Mouse (Mus musculus): ENCODE results near the gene Cyp21a1. TPM values are rescaled to one million over a fixed set of nuclear protein-coding genes. Genes with fewer than 3 reads are reported as not detected.
"Not testable (repeated sequence)": the region's sequence is repeated elsewhere in the genome, so short reads cannot be mapped to it uniquely, and the experiment has no call there.

Cyp21a1 gene
- polyA plus RNA-seq (2014; fragmentation: Nextera tagmentation; extraction: Ambion mirVana): not detected in 2 replicates

DNA sequence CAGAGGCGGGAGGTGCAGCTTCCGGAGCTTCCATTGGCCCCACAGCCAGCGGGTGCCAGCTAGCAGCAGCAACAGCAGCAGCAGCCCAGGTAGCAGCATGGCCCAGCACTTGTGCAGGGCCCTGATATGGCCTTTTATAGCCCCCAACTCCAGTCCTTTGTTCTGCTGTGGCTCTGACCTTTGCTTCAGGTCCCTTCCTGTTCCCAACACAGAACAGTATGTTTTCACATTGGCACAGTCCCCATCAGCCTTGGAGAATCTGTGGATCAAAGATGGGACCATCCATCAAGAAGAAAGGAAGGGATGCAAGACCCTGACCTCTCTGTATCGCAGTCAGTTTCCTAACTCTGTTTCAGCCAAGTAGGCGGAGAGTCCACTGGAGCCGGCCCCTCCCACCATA is at the start of gene Cyp21a1:
Gene Cyp21a1 (minus strand): TSS at position 261 of the 400 bp plus-strand sequence.
- H3K9me3 ChIP-seq (ENCODE audit: control insufficient read depth, low read length); H3K9ac ChIP-seq; H3K4me1 ChIP-seq (replicated peaks; ENCODE audit: control insufficient read depth, insufficient read depth, low read length); H3K36me3 ChIP-seq (replicated peaks; ENCODE audit: control insufficient read depth, insufficient read depth); H3K27me3 ChIP-seq (ENCODE audit: control insufficient read depth, insufficient read depth, low read length); H3K27ac ChIP-seq; H3K4me2 ChIP-seq (replicated peaks); ATAC-seq (ENCODE audit: low FRiP score); DNase-seq (ENCODE audit: low spot score); H3K4me3 ChIP-seq (replicated peaks; ENCODE audit: low read length): not testable (repeated sequence)
- whole genome bisulfite sequencing: 98% methylated on average over 4 of the region's 6 CpGs

DNA sequence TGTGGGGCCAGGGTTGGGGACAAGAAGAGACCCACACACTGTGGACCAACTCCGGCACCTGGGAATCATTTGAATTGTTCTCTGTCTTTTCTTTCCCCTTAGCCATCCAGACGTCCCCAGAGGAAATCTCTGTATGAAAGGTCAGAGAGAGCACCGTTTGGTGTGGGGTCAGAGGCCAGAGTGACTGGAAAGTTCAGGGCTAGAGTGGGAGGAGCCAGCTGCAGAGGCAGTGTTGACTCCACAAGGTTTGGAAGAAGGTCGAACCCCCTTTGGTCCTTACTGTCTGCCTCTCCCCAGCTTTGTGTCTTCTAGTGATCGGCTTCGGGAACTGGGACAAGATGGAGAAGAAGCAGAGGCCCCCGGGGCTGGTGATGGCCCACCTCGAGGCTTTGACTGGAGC is 49.1 kb upstream of the Cyp21a1 start:
- WGBS: 78% methylated on average over 8 of the region's 8 CpGs
- ATAC-seq (ENCODE audit: low FRiP score): no peak

DNA sequence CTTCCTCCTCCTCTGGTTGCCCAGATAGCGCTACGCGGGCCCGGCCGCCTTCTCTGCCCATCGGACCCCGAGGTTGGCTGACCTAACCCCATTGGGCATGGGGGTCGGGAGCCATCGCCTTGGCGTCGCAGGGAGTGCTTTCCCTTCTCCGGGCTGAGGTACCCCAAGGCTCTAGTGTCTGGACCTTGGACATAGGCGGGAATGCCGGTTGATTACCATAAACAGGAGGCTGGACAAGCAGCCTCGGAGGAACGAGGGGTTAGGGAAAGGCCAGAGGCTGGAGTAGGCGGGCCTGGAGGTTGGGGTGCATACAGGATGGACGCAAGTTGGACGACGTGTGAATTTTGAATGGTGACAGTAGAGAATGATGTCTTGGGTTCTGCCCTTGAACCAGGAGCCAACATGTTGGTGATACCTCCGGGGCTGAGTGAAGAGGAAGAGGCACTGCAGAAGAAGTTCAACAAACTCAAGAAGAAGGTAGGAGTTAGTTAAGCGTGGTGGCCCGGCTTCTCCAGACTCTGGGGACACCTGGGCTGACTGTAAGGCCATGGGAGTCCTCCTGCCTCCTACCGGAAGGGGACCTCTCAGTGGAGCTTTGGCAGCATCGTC is 46.3 kb upstream of the Cyp21a1 start:
- Histone ChIP-seq H3K4me3 (replicated peaks; ENCODE audit: low read length) (peak overlapping the region; percentile 58), H3K9me3 (ENCODE audit: control insufficient read depth, low read length) (no peaks in the 10 kb centered on the region), H3K4me2 (replicated peaks) (peak overlapping the region; percentile 93), H3K4me1 (replicated peaks; ENCODE audit: control insufficient read depth, insufficient read depth, low read length) (peaks cover 20% of the 10 kb centered on the region), H3K9ac (peak overlapping the region; percentile 77), H3K36me3 (replicated peaks; ENCODE audit: control insufficient read depth, insufficient read depth) (peaks cover 62% of the 10 kb centered on the region), H3K27me3 (ENCODE audit: control insufficient read depth, insufficient read depth, low read length) (no peaks in the 10 kb centered on the region), H3K27ac (no peak overlapping the region)
- DNase-seq (ENCODE audit: low spot score): no peak
- peak; percentile 0; the same call in 1 of the 2 replicates for ATAC-seq (ENCODE audit: low FRiP score)
- whole genome bisulfite sequencing: 4% methylated on average over 25 of the region's 25 CpGs

More for the DNA sequence above, 49.1 kb upstream of the Cyp21a1 start:
- H3K4me3 ChIP-seq (replicated peaks; ENCODE audit: low read length): no peak overlapping the region
- H3K36me3 ChIP-seq (replicated peaks; ENCODE audit: control insufficient read depth, insufficient read depth): peaks cover 59% of the 10 kb centered on the region
- H3K9ac ChIP-seq: no peak overlapping the region
- no peak for DNase-seq (ENCODE audit: low spot score)
- no peak overlapping the region for H3K4me2 ChIP-seq (replicated peaks)
- H3K27me3 ChIP-seq (ENCODE audit: control insufficient read depth, insufficient read depth, low read length): no peaks in the 10 kb centered on the region
- peaks cover 20% of the 10 kb centered on the region for H3K4me1 ChIP-seq (replicated peaks; ENCODE audit: control insufficient read depth, insufficient read depth, low read length)
- no peak overlapping the region for H3K27ac ChIP-seq
- H3K9me3 ChIP-seq (ENCODE audit: control insufficient read depth, low read length): no peaks in the 10 kb centered on the region

DNA sequence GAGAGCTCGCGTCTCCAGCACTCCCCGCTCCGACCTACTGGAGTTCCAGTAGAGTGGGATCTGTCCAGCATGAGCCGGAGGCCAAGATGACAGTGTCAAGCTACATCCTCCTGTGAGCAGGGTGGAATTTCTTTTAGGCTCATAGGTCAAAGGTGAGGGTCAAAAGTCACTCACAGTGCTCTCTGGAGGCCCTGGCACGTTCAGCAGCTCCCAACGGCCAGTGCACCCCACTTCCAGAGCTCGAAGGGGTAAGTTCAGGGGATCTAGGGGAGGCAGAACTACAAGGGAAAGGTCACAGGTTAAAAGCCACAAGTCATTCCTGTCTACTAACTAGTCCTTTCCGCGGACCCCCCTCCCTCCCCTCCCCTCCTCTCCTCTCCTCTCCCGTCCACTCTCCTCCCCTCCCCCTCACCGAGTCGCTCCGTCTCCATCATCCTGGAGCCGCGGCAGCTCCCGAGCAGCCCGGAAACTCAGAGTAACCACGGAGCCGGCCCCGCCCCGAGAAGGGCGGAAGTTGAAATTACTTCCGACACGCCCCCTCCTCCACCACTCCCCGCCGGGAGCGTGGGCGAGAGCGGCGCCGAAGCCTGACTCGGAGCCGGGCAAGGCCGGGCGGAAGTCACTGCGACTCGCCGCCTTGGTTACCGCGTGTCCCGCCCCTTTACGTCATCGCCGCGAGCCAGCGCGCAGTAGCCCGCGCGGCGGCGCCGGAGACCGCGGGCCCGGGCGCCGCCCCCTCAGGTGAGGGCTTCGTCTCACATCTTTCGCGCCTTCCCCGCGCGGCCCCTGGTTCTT is 45.6 kb upstream of the Cyp21a1 start, which contains the start of the genes Skiv2l and Nelfe:
Gene Skiv2l (minus strand): TSS at position 489 of the 795 bp plus-strand sequence.
Gene Nelfe (plus strand): TSS at position 670 of the 795 bp plus-strand sequence.
- no peak within 1 kb of the TSS for H3K27ac ChIP-seq
- WGBS: under 1% methylated on average over 65 of the region's 65 CpGs
- no peaks in the 10 kb centered on the region for H3K27me3 ChIP-seq (ENCODE audit: control insufficient read depth, insufficient read depth, low read length)
- peaks cover 62% of the 10 kb centered on the region for H3K36me3 ChIP-seq (replicated peaks; ENCODE audit: control insufficient read depth, insufficient read depth)
- H3K4me1 ChIP-seq (replicated peaks; ENCODE audit: control insufficient read depth, insufficient read depth, low read length): peaks cover 20% of the 10 kb centered on the region
- DNase-seq (ENCODE audit: low spot score): peak; percentile 99
- peak within 1 kb of the TSS; percentile 93 for H3K4me2 ChIP-seq (replicated peaks)
- peak within 1 kb of the TSS; percentile 77 for H3K9ac ChIP-seq
- ATAC-seq (ENCODE audit: low FRiP score): peak; percentile 98
- H3K9me3 ChIP-seq (ENCODE audit: control insufficient read depth, low read length): no peaks in the 10 kb centered on the region
- H3K4me3 ChIP-seq (replicated peaks; ENCODE audit: low read length): peak within 1 kb of the TSS; percentile 58

- Histone ChIP-seq H3K36me3 (replicated peaks; ENCODE audit: control insufficient read depth, insufficient read depth) (peaks cover 62% of the 10 kb centered on the region), H3K9ac (no peak overlapping the region), H3K27ac (no peak overlapping the region), H3K4me1 (replicated peaks; ENCODE audit: control insufficient read depth, insufficient read depth, low read length) (peaks cover 20% of the 10 kb centered on the region), H3K4me2 (replicated peaks) (no peak overlapping the region), H3K9me3 (ENCODE audit: control insufficient read depth, low read length) (no peaks in the 10 kb centered on the region), H3K4me3 (replicated peaks; ENCODE audit: low read length) (no peak overlapping the region), H3K27me3 (ENCODE audit: control insufficient read depth, insufficient read depth, low read length) (no peaks in the 10 kb centered on the region)
- no peak for DNase-seq (ENCODE audit: low spot score)
- 95% methylated on average over 7 of the region's 7 CpGs for WGBS
- ATAC-seq (ENCODE audit: low FRiP score): no peak
These were observed 43.3 kb upstream of the Cyp21a1 start for GRCm38 (mm10) chr17:34847615-34848014.

DNA sequence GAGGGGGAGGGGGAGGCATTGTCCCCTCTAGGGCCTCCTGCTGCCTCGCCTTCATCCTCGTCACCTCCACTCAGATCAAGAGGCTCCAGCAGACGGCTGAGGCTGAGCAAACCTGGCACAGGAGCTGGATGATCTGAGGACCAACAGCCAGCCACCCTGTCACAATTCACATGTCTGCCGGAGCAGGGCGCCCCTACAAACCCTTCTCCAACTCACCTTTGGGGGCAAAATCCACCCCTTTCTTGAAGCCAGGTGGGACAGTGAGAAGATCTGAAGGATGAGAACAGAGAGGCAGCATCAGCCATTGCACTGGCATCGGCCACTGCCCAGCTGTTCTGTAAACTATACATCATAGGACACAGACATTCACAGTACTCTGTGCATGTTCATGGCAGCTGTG is 42.8 kb upstream of the Cyp21a1 start:
- Histone ChIP-seq H3K4me3 (replicated peaks; ENCODE audit: low read length) (no peak overlapping the region), H3K27ac (no peak overlapping the region), H3K27me3 (ENCODE audit: control insufficient read depth, insufficient read depth, low read length) (no peaks in the 10 kb centered on the region), H3K9ac (no peak overlapping the region), H3K9me3 (ENCODE audit: control insufficient read depth, low read length) (no peaks in the 10 kb centered on the region), H3K4me1 (replicated peaks; ENCODE audit: control insufficient read depth, insufficient read depth, low read length) (peaks cover 20% of the 10 kb centered on the region), H3K4me2 (replicated peaks) (no peak overlapping the region), H3K36me3 (replicated peaks; ENCODE audit: control insufficient read depth, insufficient read depth) (peaks cover 62% of the 10 kb centered on the region)
- no peak for ATAC-seq (ENCODE audit: low FRiP score)
- no peak for DNase-seq (ENCODE audit: low spot score)
- WGBS: 86% methylated on average over 6 of the region's 6 CpGs

DNA sequence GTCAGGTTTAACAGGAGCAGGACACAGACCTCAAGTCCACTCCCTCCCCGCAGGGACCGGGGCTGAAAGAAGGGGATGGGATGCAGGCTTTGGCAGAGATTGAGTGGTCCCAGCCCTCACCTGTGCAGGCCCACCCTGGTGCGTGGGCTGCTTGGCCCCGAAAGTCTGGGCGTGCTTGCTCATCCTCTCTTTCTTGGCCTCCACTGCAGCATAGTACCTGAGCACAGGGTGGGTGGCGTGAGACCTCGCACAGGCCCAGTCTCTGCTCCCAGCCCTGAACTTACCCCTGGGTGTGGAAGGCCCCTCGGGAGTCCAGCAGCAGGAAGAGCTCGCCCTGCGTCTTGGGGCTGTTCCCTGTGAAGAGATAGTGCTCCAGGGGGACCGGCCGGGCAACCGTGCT is 40.5 kb upstream of the Cyp21a1 start:
- H3K4me1 ChIP-seq (replicated peaks; ENCODE audit: control insufficient read depth, insufficient read depth, low read length): peaks cover 7% of the 10 kb centered on the region; the same call in 1 of the 2 replicates
- no peak for ATAC-seq (ENCODE audit: low FRiP score)
- WGBS: 93% methylated on average over 13 of the region's 13 CpGs
- DNase-seq (ENCODE audit: low spot score): no peak
- H3K9me3 ChIP-seq (ENCODE audit: control insufficient read depth, low read length): no peaks in the 10 kb centered on the region
- no peak overlapping the region for H3K27ac ChIP-seq
- no peak overlapping the region for H3K9ac ChIP-seq
- no peak overlapping the region for H3K4me3 ChIP-seq (replicated peaks; ENCODE audit: low read length)
- H3K4me2 ChIP-seq (replicated peaks): no peak overlapping the region
- H3K36me3 ChIP-seq (replicated peaks; ENCODE audit: control insufficient read depth, insufficient read depth): peaks cover 84% of the 10 kb centered on the region
- H3K27me3 ChIP-seq (ENCODE audit: control insufficient read depth, insufficient read depth, low read length): no peaks in the 10 kb centered on the region

- H3K4me1 ChIP-seq (replicated peaks; ENCODE audit: control insufficient read depth, insufficient read depth, low read length): peaks cover 13% of the 10 kb centered on the region
- DNase-seq (ENCODE audit: low spot score) (no peak), ATAC-seq (ENCODE audit: low FRiP score) (no peak)
- 89% methylated on average over 6 of the region's 6 CpGs for WGBS
- no peaks in the 10 kb centered on the region for H3K9me3 ChIP-seq (ENCODE audit: control insufficient read depth, low read length)
- H3K4me2 ChIP-seq (replicated peaks): no peak overlapping the region
- no peak overlapping the region for H3K4me3 ChIP-seq (replicated peaks; ENCODE audit: low read length)
- no peak overlapping the region for H3K27ac ChIP-seq
- H3K36me3 ChIP-seq (replicated peaks; ENCODE audit: control insufficient read depth, insufficient read depth): peaks cover 73% of the 10 kb centered on the region
- no peak overlapping the region for H3K9ac ChIP-seq
- no peaks in the 10 kb centered on the region for H3K27me3 ChIP-seq (ENCODE audit: control insufficient read depth, insufficient read depth, low read length)
These were observed 36.5 kb upstream of the Cyp21a1 start for GRCm38 (mm10) chr17:34840736-34841307.

GRCm38 (mm10) chr17:34838785-34839184 is 34.4 kb upstream of the Cyp21a1 start:
- no peak for ATAC-seq (ENCODE audit: low FRiP score)

More at GRCm38 (mm10) chr17:34838785-34839184, 34.4 kb upstream of the Cyp21a1 start:
- Histone ChIP-seq H3K36me3 (replicated peaks; ENCODE audit: control insufficient read depth, insufficient read depth) (peaks cover 59% of the 10 kb centered on the region), H3K4me3 (replicated peaks; ENCODE audit: low read length) (no peak overlapping the region), H3K27ac (no peak overlapping the region), H3K4me2 (replicated peaks) (no peak overlapping the region), H3K9me3 (ENCODE audit: control insufficient read depth, low read length) (no peaks in the 10 kb centered on the region), H3K4me1 (replicated peaks; ENCODE audit: control insufficient read depth, insufficient read depth, low read length) (peaks cover 21% of the 10 kb centered on the region), H3K9ac (no peak overlapping the region), H3K27me3 (ENCODE audit: control insufficient read depth, insufficient read depth, low read length) (no peaks in the 10 kb centered on the region)
- DNase-seq (ENCODE audit: low spot score): no peak
- WGBS: 91% methylated on average over 7 of the region's 7 CpGs

All from hindbrain, embryonic 14.5 days (tissue).